Mouse (Mus musculus) WW6 (cell line): ENCODE measurements at regions not wholly inside any gene's neighbourhood (a gene's known extent, or its start where the extent isn't known, plus 50 kb on each side); places are given as distances from the start of the nearest gene placed in this dataset.
"Not testable (repeated sequence)": the region's sequence is repeated elsewhere in the genome, so short reads cannot be mapped to it uniquely, and the experiment has no call there.

Experiments
- DNase-seq: peaks from one replicate; pipeline ENCODE4 v3.0.0-alpha.2; 2013; ENCODE audit warnings: low read depth, low spot score

GRCm38 (mm10) chr9:31653788-31654187, 189.5 kb upstream of the Tmem45b start:
- DNase-seq = no peak

- no peak for DNase-seq
Measured at GRCm38 (mm10) chr9:31650362-31651130, 186.3 kb upstream of the Tmem45b start.

- DNase-seq = no peak
Measured at GRCm38 (mm10) chr9:31649073-31649472, 184.8 kb upstream of the Tmem45b start.

- no peak for DNase-seq
Measured at GRCm38 (mm10) chr9:31648551-31648950, 184.3 kb upstream of the Tmem45b start.

GRCm38 (mm10) chr9:31645114-31645513, 180.9 kb upstream of the Tmem45b start:
- DNase-seq = no peak

GRCm38 (mm10) chr9:31644106-31644505, 179.8 kb upstream of the Tmem45b start:
- no peak for DNase-seq

- no peak for DNase-seq
Measured at GRCm38 (mm10) chr9:31642169-31642568, 177.9 kb upstream of the Tmem45b start.

- DNase-seq = no peak
Measured at GRCm38 (mm10) chr9:31628291-31628690, 164.0 kb upstream of the Tmem45b start.

- not testable (repeated sequence) for DNase-seq
Measured at GRCm38 (mm10) chr9:31621553-31621952, 157.3 kb upstream of the Tmem45b start.

- no peak for DNase-seq
Measured at GRCm38 (mm10) chr9:31619344-31619743, 155.1 kb upstream of the Tmem45b start.

GRCm38 (mm10) chr9:31614250-31614945, 150.1 kb upstream of the Tmem45b start:
- DNase-seq = no peak

- DNase-seq = no peak
Measured at GRCm38 (mm10) chr9:31611036-31611695, 146.9 kb upstream of the Tmem45b start.

- DNase-seq = no peak
Measured at GRCm38 (mm10) chr9:31610631-31611030, 146.4 kb upstream of the Tmem45b start.

- no peak for DNase-seq
Measured at GRCm38 (mm10) chr9:31610212-31610611, 145.9 kb upstream of the Tmem45b start.

- no peak for DNase-seq
Measured at GRCm38 (mm10) chr9:31609731-31610130, 145.5 kb upstream of the Tmem45b start.

- DNase-seq = no peak
Measured at GRCm38 (mm10) chr9:31608084-31608870, 144.0 kb upstream of the Tmem45b start.

GRCm38 (mm10) chr9:31606936-31607335, 142.7 kb upstream of the Tmem45b start:
- DNase-seq = no peak

GRCm38 (mm10) chr9:31604497-31605090, 140.3 kb upstream of the Tmem45b start:
- no peak for DNase-seq

- DNase-seq = no peak
Measured at GRCm38 (mm10) chr9:31602707-31603106, 138.4 kb upstream of the Tmem45b start.

- no peak for DNase-seq
Measured at GRCm38 (mm10) chr9:31595096-31595495, 130.8 kb upstream of the Tmem45b start.

- no peak for DNase-seq
Measured at GRCm38 (mm10) chr9:31587671-31588070, 123.4 kb upstream of the Tmem45b start.
